13 mouse cellular contexts compared by ENCODE assay signal in genomic region chr1:186478428-186479238, GRCm38 (mm10).
DNase-seq lines count a peak whose midpoint lies in the region; ATAC-seq and TF ChIP-seq lines count a peak whose summit lies in the region.
"Had no signal": no experiment of that assay in that cellular context is flagged by ENCODE, and none has a peak within 500 bp of the region (broad histone marks: within the 10 kb centered on the region; RNA-seq: fewer than 3 reads in every experiment).

No protein-coding gene starts in this region.

- H3K9ac ChIP-seq in liver, adult 2 months (ENCODE audit: low read depth, low read length): no peak overlapping the region
- no peak overlapping the region for H3K9ac ChIP-seq in liver, postnatal 0 days (replicated peaks)
- H3K9ac ChIP-seq in stomach, postnatal 0 days (ENCODE audit: low read length): no peak overlapping the region
- H3K9ac ChIP-seq: embryonic facial prominence, embryonic 13.5 days; liver, embryonic 13.5 days had no signal

- no peaks in the 10 kb centered on the region for H3K9me3 ChIP-seq in liver, postnatal 0 days (ENCODE audit: low read length)
- H3K9me3 ChIP-seq in stomach, postnatal 0 days (ENCODE audit: control insufficient read depth, low read length): no peaks in the 10 kb centered on the region
- H3K9me3 ChIP-seq: embryonic facial prominence, embryonic 13.5 days; liver, embryonic 13.5 days had no signal

- no peak for ATAC-seq in liver, postnatal 0 days
- peak; percentile 71 for ATAC-seq in stomach, postnatal 0 days (ENCODE audit: low FRiP score, low TSS enrichment)

- DNase-seq in liver, adult 2 months (ENCODE audit: extremely low read depth, low read depth, low spot score): peak; percentile 57
- no peak for DNase-seq in liver, postnatal 0 days
- DNase-seq in heart, postnatal 36 days: peak; percentile 38 to 47
- peak; percentile 71 to 86 for DNase-seq in kidney, postnatal 25 days
- peak; percentile 51 for DNase-seq in stomach, postnatal 0 days (ENCODE audit: low spot score)
- DNase-seq in Muller cell, postnatal 12 days (ENCODE audit: inconsistent ontology term): no peak
- DNase-seq in spleen, adult 18-20 months: no peak
- no peak for DNase-seq in frontal cortex, postnatal 25 days (ENCODE audit: low spot score in 2 of 2)
- DNase-seq: cerebellum, adult 18-20 months; layer of hippocampus, adult 9-11 months; liver, embryonic 13.5 days had no signal

- TF ChIP-seq EP300 in liver, postnatal 0 days (IDR thresholded peaks at IDR 0.05; ENCODE audit: low read depth): no peak
- no peak for TF ChIP-seq EP300 in stomach, postnatal 0 days (optimal IDR thresholded peaks at IDR 0.05)

- H3K27ac ChIP-seq in liver, adult 2 months (replicated peaks; ENCODE audit: insufficient read depth, low read depth, low read length): no peak overlapping the region
- H3K27ac ChIP-seq in liver, postnatal 0 days (ENCODE audit: low read depth): no peak overlapping the region
- H3K27ac ChIP-seq in stomach, postnatal 0 days (replicated peaks): no peak overlapping the region
- H3K27ac ChIP-seq: embryonic facial prominence, embryonic 13.5 days; liver, embryonic 13.5 days had no signal

- no peak overlapping the region for H3K4me2 ChIP-seq in liver, postnatal 0 days (ENCODE audit: low read depth, low read length)
- no peak overlapping the region for H3K4me2 ChIP-seq in stomach, postnatal 0 days (replicated peaks; ENCODE audit: low read depth)
- H3K4me2 ChIP-seq: embryonic facial prominence, embryonic 13.5 days; liver, embryonic 13.5 days had no signal

- H3K36me3 ChIP-seq in liver, adult 2 months (ENCODE audit: control insufficient read depth, insufficient read depth, low read length): no peaks in the 10 kb centered on the region
- H3K36me3 ChIP-seq in liver, postnatal 0 days (replicated peaks; ENCODE audit: insufficient read depth, low read length): no peaks in the 10 kb centered on the region
- no peaks in the 10 kb centered on the region for H3K36me3 ChIP-seq in stomach, postnatal 0 days (ENCODE audit: control insufficient read depth, insufficient read depth, low read length)
- H3K36me3 ChIP-seq: embryonic facial prominence, embryonic 13.5 days; liver, embryonic 13.5 days had no signal

- H3K27me3 ChIP-seq in liver, adult 2 months (ENCODE audit: control insufficient read depth, insufficient read depth, low read length): no peaks in the 10 kb centered on the region
- H3K27me3 ChIP-seq in liver, postnatal 0 days (ENCODE audit: insufficient read depth, low read length): no peaks in the 10 kb centered on the region
- no peaks in the 10 kb centered on the region for H3K27me3 ChIP-seq in stomach, postnatal 0 days (ENCODE audit: control insufficient read depth, insufficient read depth, low read length)
- H3K27me3 ChIP-seq: CH12.LX; embryonic facial prominence, embryonic 13.5 days; liver, embryonic 13.5 days had no signal

- intact Hi-C loops in heart, postnatal 36 days (cut with DNase I): no loop called here

- no peak for TF ChIP-seq POLR2A in liver, adult 2 months (IDR thresholded peaks at IDR 0.05; ENCODE audit: extremely low read depth, insufficient read depth, low read length)

- no peaks in the 10 kb centered on the region for H3K79me2 ChIP-seq in liver, adult 2 months (ENCODE audit: control insufficient read depth, insufficient read depth, low read length)

- H3K4me1 ChIP-seq in liver, adult 2 months (ENCODE audit: control insufficient read depth, insufficient read depth, low read length): no peaks in the 10 kb centered on the region; the same call in 1 of the 2 replicates
- no peaks in the 10 kb centered on the region for H3K4me1 ChIP-seq in liver, postnatal 0 days (ENCODE audit: insufficient read depth)
- no peaks in the 10 kb centered on the region for H3K4me1 ChIP-seq in stomach, postnatal 0 days (replicated peaks; ENCODE audit: control insufficient read depth, insufficient read depth)
- H3K4me1 ChIP-seq: liver, embryonic 13.5 days had no signal

- 45% methylated on average over 8 of the region's 8 CpGs for WGBS in liver, adult 2 months
- WGBS in liver, postnatal 0 days (ENCODE audit: insufficient replicate concordance): 66% methylated on average over 8 of the region's 8 CpGs
- 62% methylated on average over 8 of the region's 8 CpGs for WGBS in stomach, postnatal 0 days

- H3K4me3 ChIP-seq in liver, adult 2 months (ENCODE audit: insufficient read depth, low read depth, low read length): no peak overlapping the region
- H3K4me3 ChIP-seq in liver, postnatal 0 days (ENCODE audit: low read depth, low read length): no peak overlapping the region
- no peak overlapping the region for H3K4me3 ChIP-seq in stomach, postnatal 0 days (ENCODE audit: low read depth, low read length)
- H3K4me3 ChIP-seq: embryonic facial prominence, embryonic 13.5 days; liver, embryonic 13.5 days had no signal

- no peak for TF ChIP-seq CTCF in liver, adult 2 months (IDR thresholded peaks at IDR 0.05; ENCODE audit: low read depth, low read length)
- no peak for TF ChIP-seq CTCF in liver, postnatal 0 days (IDR thresholded peaks at IDR 0.05; ENCODE audit: low read depth)
- TF ChIP-seq CTCF in stomach, postnatal 0 days (IDR thresholded peaks at IDR 0.05; ENCODE audit: low read depth): no peak

Comparison
In these comparisons a context has a peak if more than half of its experiments do, and no peak if none do; other contexts are left out.
1. DNase-seq: peak in liver, adult 2 months (single experiment), heart, postnatal 36 days (2 of 2), kidney, postnatal 25 days (2 of 2) and stomach, postnatal 0 days (single experiment); none in liver, postnatal 0 days (single experiment), Muller cell, postnatal 12 days (single experiment), spleen, adult 18-20 months (0 of 2) and frontal cortex, postnatal 25 days (0 of 2).